Mouse (Mus musculus) mature B cell (primary cell): ENCODE measurements around the gene Dgcr2.

ENCODE experiments used
- in situ Hi-C: fragments of 300-500 bp; cut with MboI; formaldehyde crosslinking; loops from 2 replicates; pipeline ENCODE4 v1.14.3; 2019

The Dgcr2 gene

GRCm38 (mm10) chr16:17911052-17911595 is 12.8 kb upstream of the Dgcr2 start, which contains the start of gene Ess2:
Gene Ess2, minus strand, starts transcription at chr16:17911348.
- in situ Hi-C loops, result no loop called here

GRCm38 (mm10) chr16:17896091-17896490 is 2.3 kb downstream of the Dgcr2 start:
- in situ Hi-C loops, result no loop called here

GRCm38 (mm10) chr16:17893923-17894322 is 4.4 kb downstream of the Dgcr2 start, which contains the start of gene Tssk1:
Gene Tssk1, plus strand, starts transcription at chr16:17894223.
- in situ Hi-C loops, result no loop called here

- in situ Hi-C loops, result no loop called here
These were observed 5.8 kb downstream of the Dgcr2 start for GRCm38 (mm10) chr16:17892606-17893005.

- in situ Hi-C loops, result no loop called here
These were observed 6.8 kb downstream of the Dgcr2 start, which contains the start of gene Gm20518 for GRCm38 (mm10) chr16:17891567-17891959. Gene Gm20518, minus strand, starts transcription at chr16:17891671.

GRCm38 (mm10) chr16:17890917-17891566 is 7.3 kb downstream of the Dgcr2 start:
- in situ Hi-C loops, result no loop called here

GRCm38 (mm10) chr16:17890342-17890727 is 8.0 kb downstream of the Dgcr2 start:
- in situ Hi-C loops, result no loop called here

- in situ Hi-C loops, result no loop called here
These were observed 8.5 kb downstream of the Dgcr2 start for GRCm38 (mm10) chr16:17889689-17890341.

- in situ Hi-C loops, result no loop called here
These were observed 14.2 kb downstream of the Dgcr2 start for GRCm38 (mm10) chr16:17884116-17884515.

- in situ Hi-C loops, result no loop called here
These were observed 16.2 kb downstream of the Dgcr2 start for GRCm38 (mm10) chr16:17882196-17882595.

- in situ Hi-C loops, result no loop called here
These were observed 18.8 kb downstream of the Dgcr2 start for GRCm38 (mm10) chr16:17879571-17879970.

GRCm38 (mm10) chr16:17876096-17876495 is 22.3 kb downstream of the Dgcr2 start:
- in situ Hi-C loops, result no loop called here

GRCm38 (mm10) chr16:17875174-17875573 is 23.2 kb downstream of the Dgcr2 start:
- in situ Hi-C loops, result no loop called here

GRCm38 (mm10) chr16:17872995-17873394 is 25.4 kb downstream of the Dgcr2 start:
- in situ Hi-C loops, result no loop called here

GRCm38 (mm10) chr16:17871248-17871647 is 27.1 kb downstream of the Dgcr2 start:
- in situ Hi-C loops, result no loop called here

GRCm38 (mm10) chr16:17865770-17866169 is 32.6 kb downstream of the Dgcr2 start:
- in situ Hi-C loops, result no loop called here

GRCm38 (mm10) chr16:17865293-17865692 is 33.1 kb downstream of the Dgcr2 start:
- in situ Hi-C loops, result no loop called here

GRCm38 (mm10) chr16:17858592-17858991 is 39.8 kb downstream of the Dgcr2 start:
- in situ Hi-C loops, result no loop called here

GRCm38 (mm10) chr16:17857157-17857556 is 41.2 kb downstream of the Dgcr2 start:
- in situ Hi-C loops, result no loop called here

GRCm38 (mm10) chr16:17853263-17853662 is 45.1 kb downstream of the Dgcr2 start:
- in situ Hi-C loops, result no loop called here

- in situ Hi-C loops, result no loop called here
These were observed 46.5 kb downstream of the Dgcr2 start for GRCm38 (mm10) chr16:17851860-17852259.

- in situ Hi-C loops, result no loop called here
These were observed 47.0 kb downstream of the Dgcr2 start for GRCm38 (mm10) chr16:17851331-17851730.

GRCm38 (mm10) chr16:17849486-17849885 is 48.9 kb downstream of the Dgcr2 start:
- in situ Hi-C loops, result no loop called here
